Mouse (Mus musculus): Measurements from ENCODE around the gene Tcte2. TPM values are rescaled to one million over a fixed set of nuclear protein-coding genes. Genes with fewer than 3 reads are reported as not detected.

Tcte2 gene
- total and polyA plus RNA-seq, 2 experiments from 2014 or later = 9.8 to 18.7 TPM

DNA sequence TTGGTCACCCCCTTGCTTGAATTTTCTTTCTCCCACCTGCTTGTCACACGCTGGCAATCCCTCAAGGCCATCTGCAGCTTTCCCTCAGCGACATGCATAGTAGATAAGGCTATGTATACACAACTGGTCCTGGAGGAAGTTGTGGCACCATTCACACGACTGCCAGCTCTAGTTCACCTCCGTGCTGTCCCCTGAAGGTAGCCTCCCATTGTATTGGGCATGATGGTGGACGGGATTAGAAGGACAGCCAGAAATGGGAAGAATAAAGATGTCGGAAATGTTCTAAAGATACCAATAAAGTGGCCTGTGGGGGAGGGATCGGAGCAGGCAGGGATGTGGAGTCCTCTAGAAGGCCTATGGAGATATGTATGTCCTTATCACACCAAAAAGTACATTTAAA lies 20.0 kb downstream of the Tcte2 start:
- WGBS = 86% methylated on average over 7 of the region's 7 CpGs
- no peak overlapping the region for H3K27ac ChIP-seq

DNA sequence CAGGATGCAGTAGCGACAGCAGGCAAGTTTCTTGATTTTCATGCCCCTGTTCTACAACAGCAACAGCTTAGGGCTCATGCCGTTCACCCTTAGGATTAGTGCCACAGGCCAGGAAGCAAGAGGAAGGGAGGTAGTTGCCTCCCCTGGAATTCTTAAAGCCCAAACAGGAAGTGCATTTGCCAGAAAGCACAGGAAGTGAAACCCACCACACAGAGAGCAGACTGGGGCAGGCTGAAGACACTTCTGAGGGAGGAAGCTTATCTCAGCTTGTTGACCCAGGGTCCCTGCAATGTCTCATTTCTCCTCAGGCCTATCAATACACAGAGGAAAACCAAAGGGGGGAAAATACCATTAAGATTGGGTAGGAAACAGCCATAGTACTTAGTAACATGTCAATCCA lies 20.8 kb downstream of the Tcte2 start:
- Histone ChIP-seq H3K4me1 (ENCODE audit: insufficient read depth, low read length) (peaks cover 5% of the 10 kb centered on the region; the same call in 1 of the 2 replicates), H3K9ac (replicated peaks; ENCODE audit: low read length) (no peak overlapping the region), H3K36me3 (ENCODE audit: insufficient read depth, low read length) (no peaks in the 10 kb centered on the region), H3K27me3 (ENCODE audit: insufficient read depth, low read length) (no peaks in the 10 kb centered on the region), H3K4me2 (ENCODE audit: low read depth, low read length) (no peak overlapping the region), H3K4me3 (ENCODE audit: low read length) (no peak overlapping the region), H3K9me3 (ENCODE audit: low read length) (no peaks in the 10 kb centered on the region), H3K27ac (no peak overlapping the region)
- TF ChIP-seq CTCF (IDR thresholded peaks at IDR 0.05; ENCODE audit: low read depth) = no peak
- DNase-seq (ENCODE audit: low spot score) (no peak), ATAC-seq (no peak)
- WGBS = 61% methylated on average over 2 of the region's 2 CpGs

More for the DNA sequence above, 20.0 kb downstream of the Tcte2 start:
- ATAC-seq (no peak), DNase-seq (ENCODE audit: low spot score) (no peak)
- no peak overlapping the region for H3K4me3 ChIP-seq (ENCODE audit: low read length)
- no peaks in the 10 kb centered on the region for H3K4me1 ChIP-seq (ENCODE audit: insufficient read depth, low read length)
- H3K9me3 ChIP-seq (ENCODE audit: low read length) = no peaks in the 10 kb centered on the region
- no peaks in the 10 kb centered on the region for H3K27me3 ChIP-seq (ENCODE audit: insufficient read depth, low read length)
- H3K4me2 ChIP-seq (ENCODE audit: low read depth, low read length) = no peak overlapping the region
- TF ChIP-seq CTCF (IDR thresholded peaks at IDR 0.05; ENCODE audit: low read depth) = no peak
- no peak overlapping the region for H3K9ac ChIP-seq (replicated peaks; ENCODE audit: low read length)
- no peaks in the 10 kb centered on the region for H3K36me3 ChIP-seq (ENCODE audit: insufficient read depth, low read length)

DNA sequence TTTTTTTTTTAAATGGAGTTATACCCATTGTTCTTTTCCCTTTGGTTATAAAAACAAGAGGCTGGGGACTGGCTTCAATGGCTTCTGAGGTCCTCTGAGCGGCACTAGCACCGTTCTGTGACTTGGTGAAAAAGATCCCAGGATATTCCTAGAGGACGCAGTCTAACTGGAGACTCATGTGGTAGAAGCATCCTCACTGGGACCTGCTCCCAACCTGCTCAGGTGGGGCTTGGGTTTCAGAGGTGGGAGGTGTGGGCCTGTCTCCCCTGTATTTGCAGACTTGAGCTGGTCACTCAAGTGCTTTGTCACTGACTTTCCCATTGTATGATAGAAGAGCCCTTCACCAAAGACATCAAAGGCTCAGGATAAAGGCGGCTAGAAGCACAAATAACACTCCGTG lies 21.6 kb downstream of the Tcte2 start:
- Histone ChIP-seq H3K27me3 (ENCODE audit: insufficient read depth, low read length) (no peaks in the 10 kb centered on the region), H3K9ac (replicated peaks; ENCODE audit: low read length) (no peak overlapping the region), H3K27ac (no peak overlapping the region), H3K4me1 (ENCODE audit: insufficient read depth, low read length) (peaks cover 6% of the 10 kb centered on the region; the same call in 1 of the 2 replicates), H3K4me2 (ENCODE audit: low read depth, low read length) (no peak overlapping the region), H3K4me3 (ENCODE audit: low read length) (no peak overlapping the region), H3K36me3 (ENCODE audit: insufficient read depth, low read length) (no peaks in the 10 kb centered on the region), H3K9me3 (ENCODE audit: low read length) (no peaks in the 10 kb centered on the region)
- WGBS = 82% methylated on average over 5 of the region's 5 CpGs
- no peak for DNase-seq (ENCODE audit: low spot score)
- TF ChIP-seq CTCF (IDR thresholded peaks at IDR 0.05; ENCODE audit: low read depth) = no peak
- no peak for ATAC-seq

DNA sequence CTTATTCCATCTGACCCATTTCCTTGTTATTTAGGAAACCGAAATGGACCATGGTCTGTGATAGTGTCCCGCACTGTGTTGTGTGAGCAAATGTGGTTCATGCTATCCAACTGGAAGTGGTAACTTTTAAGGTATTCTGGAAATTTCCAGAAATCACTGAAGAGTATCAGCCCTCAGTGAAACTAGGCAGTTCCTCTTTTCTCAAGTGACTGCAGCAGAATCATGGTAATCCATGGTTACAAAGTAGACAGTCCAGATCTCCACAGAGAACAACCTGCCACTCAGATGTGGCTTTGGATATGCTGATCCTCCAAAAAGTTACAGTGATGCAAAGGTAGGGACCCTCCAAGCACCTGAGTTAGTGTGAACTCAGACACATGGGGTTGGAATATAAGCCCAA lies 22.7 kb downstream of the Tcte2 start:
- no peak for TF ChIP-seq CTCF (IDR thresholded peaks at IDR 0.05; ENCODE audit: low read depth)
- no peaks in the 10 kb centered on the region for H3K36me3 ChIP-seq (ENCODE audit: insufficient read depth, low read length)
- no peak for DNase-seq (ENCODE audit: low spot score)
- no peaks in the 10 kb centered on the region for H3K27me3 ChIP-seq (ENCODE audit: insufficient read depth, low read length)
- H3K9ac ChIP-seq (replicated peaks; ENCODE audit: low read length) = no peak overlapping the region
- 94% methylated on average over 2 of the region's 2 CpGs for WGBS
- no peak overlapping the region for H3K4me2 ChIP-seq (ENCODE audit: low read depth, low read length)
- H3K27ac ChIP-seq = no peak overlapping the region
- peaks cover 6% of the 10 kb centered on the region; the same call in 1 of the 2 replicates for H3K4me1 ChIP-seq (ENCODE audit: insufficient read depth, low read length)
- no peak overlapping the region for H3K4me3 ChIP-seq (ENCODE audit: low read length)
- ATAC-seq = no peak
- no peaks in the 10 kb centered on the region for H3K9me3 ChIP-seq (ENCODE audit: low read length)

DNA sequence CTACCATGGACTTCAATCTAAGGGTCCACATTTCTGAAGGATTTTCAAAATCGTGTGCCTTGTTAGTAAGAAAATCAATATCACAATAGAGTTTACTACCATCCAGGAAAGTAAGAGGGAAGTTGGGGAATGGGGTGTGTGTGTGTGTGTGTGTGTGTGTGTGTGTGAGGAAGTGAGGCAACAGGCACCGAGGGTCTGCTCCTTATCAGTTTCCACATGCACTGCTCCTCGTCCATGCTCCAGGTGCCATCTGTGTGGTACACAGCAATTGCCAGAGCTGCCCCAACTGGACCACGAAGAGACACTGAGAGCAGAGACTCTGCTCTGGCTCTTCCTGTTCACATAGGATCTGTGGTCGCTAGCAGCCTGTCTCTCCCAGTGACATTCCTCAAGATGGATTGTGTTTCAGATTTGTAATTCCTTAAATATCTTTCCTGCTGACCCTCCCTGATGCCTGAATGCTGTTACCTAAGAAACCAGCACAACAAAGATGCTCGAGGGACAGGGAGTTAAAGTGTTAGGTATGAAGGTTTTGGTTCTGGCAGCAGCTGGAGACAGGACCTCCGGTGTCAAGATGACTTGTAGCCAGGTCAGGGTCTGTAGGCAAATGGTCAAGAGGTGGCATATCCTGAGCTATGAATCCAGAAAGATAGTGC lies 23.4 kb downstream of the Tcte2 start:
- Histone ChIP-seq H3K4me3 (ENCODE audit: low read length) (no peak overlapping the region), H3K4me2 (ENCODE audit: low read depth, low read length) (no peak overlapping the region), H3K9ac (replicated peaks; ENCODE audit: low read length) (no peak overlapping the region), H3K9me3 (ENCODE audit: low read length) (no peaks in the 10 kb centered on the region), H3K4me1 (ENCODE audit: insufficient read depth, low read length) (peaks cover 6% of the 10 kb centered on the region; the same call in 1 of the 2 replicates), H3K36me3 (ENCODE audit: insufficient read depth, low read length) (no peaks in the 10 kb centered on the region), H3K27me3 (ENCODE audit: insufficient read depth, low read length) (no peaks in the 10 kb centered on the region), H3K27ac (no peak overlapping the region)
- TF ChIP-seq CTCF (IDR thresholded peaks at IDR 0.05; ENCODE audit: low read depth) = no peak
- no peak for ATAC-seq
- 65% methylated on average over 7 of the region's 7 CpGs for WGBS
- no peak for DNase-seq (ENCODE audit: low spot score)

DNA sequence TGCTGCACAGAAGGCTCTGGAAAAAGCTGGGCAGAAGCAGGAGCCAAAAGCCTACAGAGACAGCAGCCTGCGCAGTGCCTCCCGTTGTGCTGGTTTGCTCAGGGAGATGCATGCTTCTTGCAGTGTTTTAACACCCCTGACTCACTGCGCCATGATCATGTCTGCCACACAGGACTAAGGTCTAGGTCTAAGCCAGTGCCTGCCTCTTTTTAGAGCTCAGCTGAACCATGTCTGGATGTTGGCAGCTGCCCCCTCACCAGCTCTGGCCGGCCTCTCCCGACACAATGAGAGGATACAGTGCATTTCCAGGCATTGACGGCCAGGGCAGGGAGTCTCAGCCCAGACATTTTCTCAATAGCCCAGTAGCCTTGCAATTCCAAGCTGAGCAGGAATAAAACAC lies 24.3 kb downstream of the Tcte2 start:
- H3K4me1 ChIP-seq (ENCODE audit: insufficient read depth, low read length) = peaks cover 6% of the 10 kb centered on the region; the same call in 1 of the 2 replicates
- TF ChIP-seq CTCF (IDR thresholded peaks at IDR 0.05; ENCODE audit: low read depth) = no peak
- peak; percentile 45; the same call in 1 of the 2 replicates for ATAC-seq
- WGBS = 40% methylated on average over 6 of the region's 6 CpGs
- peak overlapping the region; percentile 16; the same call in 1 of the 2 replicates for H3K27ac ChIP-seq
- no peak overlapping the region for H3K9ac ChIP-seq (replicated peaks; ENCODE audit: low read length)
- no peaks in the 10 kb centered on the region for H3K27me3 ChIP-seq (ENCODE audit: insufficient read depth, low read length)
- peak; percentile 35 for DNase-seq (ENCODE audit: low spot score)
- no peak overlapping the region for H3K4me3 ChIP-seq (ENCODE audit: low read length)
- no peaks in the 10 kb centered on the region for H3K36me3 ChIP-seq (ENCODE audit: insufficient read depth, low read length)
- H3K9me3 ChIP-seq (ENCODE audit: low read length) = no peaks in the 10 kb centered on the region
- no peak overlapping the region for H3K4me2 ChIP-seq (ENCODE audit: low read depth, low read length)

DNA sequence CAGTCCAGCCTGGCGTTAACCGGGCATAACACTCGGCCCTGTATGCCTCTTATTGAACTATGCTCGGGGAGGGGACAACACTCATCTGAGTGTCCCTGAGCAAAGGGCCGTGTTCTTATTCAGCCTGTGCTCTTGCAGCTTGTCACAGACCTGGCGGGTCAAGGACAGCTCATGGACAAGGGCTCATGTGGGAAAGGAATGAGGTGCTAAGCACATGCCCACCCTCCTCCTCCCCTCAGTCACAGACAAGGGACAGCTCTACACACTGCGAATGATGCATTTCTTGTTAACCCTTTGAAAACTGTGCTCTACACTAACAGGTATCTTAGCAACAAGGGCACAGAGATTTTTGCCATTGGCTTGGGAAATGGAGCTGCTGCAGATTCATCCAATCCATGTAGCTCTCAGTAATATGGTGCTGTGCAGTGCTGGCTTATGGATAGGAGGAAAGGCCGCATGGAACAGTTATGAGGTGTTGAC lies 25.8 kb downstream of the Tcte2 start:
- DNase-seq (ENCODE audit: low spot score) = peak; percentile 51
- Histone ChIP-seq H3K4me1 (ENCODE audit: insufficient read depth, low read length) (peaks cover 6% of the 10 kb centered on the region; the same call in 1 of the 2 replicates), H3K9me3 (ENCODE audit: low read length) (no peaks in the 10 kb centered on the region), H3K4me2 (ENCODE audit: low read depth, low read length) (no peak overlapping the region), H3K36me3 (ENCODE audit: insufficient read depth, low read length) (no peaks in the 10 kb centered on the region), H3K27me3 (ENCODE audit: insufficient read depth, low read length) (no peaks in the 10 kb centered on the region), H3K9ac (replicated peaks; ENCODE audit: low read length) (no peak overlapping the region), H3K4me3 (ENCODE audit: low read length) (no peak overlapping the region), H3K27ac (no peak overlapping the region)
- peak; percentile 86 for ATAC-seq
- TF ChIP-seq CTCF (IDR thresholded peaks at IDR 0.05; ENCODE audit: low read depth) = no peak
- 66% methylated on average over 8 of the region's 8 CpGs for WGBS
